Mouse (Mus musculus) layer of hippocampus, adult 18-20 months (tissue): ENCODE measurements around the gene Ank2. TPM values are rescaled to one million over a fixed set of nuclear protein-coding genes. Genes with fewer than 3 reads are reported as not detected.
"Not testable (repeated sequence)": the region's sequence is repeated elsewhere in the genome, so short reads cannot be mapped to it uniquely, and the experiment has no call there.

Experiments used
- DNase-seq, 2 experiments: peaks; one replicate each; pipeline ENCODE4 v3.0.0; 2022; ENCODE audit warnings: low spot score in 2 of 2
- total RNA-seq, 2 experiments: library from RNA; stranded (reverse); gene quantifications; 2 replicates each; pipeline ENCODE4 v1.2.3; 2021

Gene Ank2
- total RNA-seq, 2 experiments from 2014 or later = 699 to 719 TPM

- DNase-seq = no peak
These were observed 136.3 kb downstream of the Ank2 start for GRCm38 (mm10) chr3:127362611-127363393.

- no peak for DNase-seq
These were observed 137.3 kb downstream of the Ank2 start for GRCm38 (mm10) chr3:127361846-127362245.

- no peak for DNase-seq
These were observed 137.8 kb downstream of the Ank2 start for GRCm38 (mm10) chr3:127361384-127361783.

- no peak for DNase-seq
These were observed 143.9 kb downstream of the Ank2 start for GRCm38 (mm10) chr3:127355252-127355651.

- no peak for DNase-seq
These were observed 148.4 kb downstream of the Ank2 start for GRCm38 (mm10) chr3:127350602-127351362.

- no peak for DNase-seq
These were observed 150.2 kb downstream of the Ank2 start for GRCm38 (mm10) chr3:127348926-127349325.

GRCm38 (mm10) chr3:127345860-127346459 lies 153.2 kb downstream of the Ank2 start:
- no peak for DNase-seq

- no peak for DNase-seq
These were observed 157.8 kb downstream of the Ank2 start for GRCm38 (mm10) chr3:127341300-127341699.

GRCm38 (mm10) chr3:127334876-127335275 lies 164.3 kb downstream of the Ank2 start:
- DNase-seq = no peak

GRCm38 (mm10) chr3:127331562-127331961 lies 167.6 kb downstream of the Ank2 start:
- no peak for DNase-seq

- DNase-seq = peak in 1 of 2 experiments; percentile 42
These were observed 172.8 kb downstream of the Ank2 start for GRCm38 (mm10) chr3:127326355-127326754.

GRCm38 (mm10) chr3:127322870-127323269 lies 176.3 kb downstream of the Ank2 start:
- peak; percentile 22 to 77 for DNase-seq

- DNase-seq = no peak
These were observed 177.5 kb downstream of the Ank2 start for GRCm38 (mm10) chr3:127321645-127322044.

- not testable (repeated sequence) for DNase-seq
These were observed 178.1 kb downstream of the Ank2 start for GRCm38 (mm10) chr3:127321031-127321430.

GRCm38 (mm10) chr3:127320311-127320710 lies 178.8 kb downstream of the Ank2 start:
- no peak for DNase-seq

- no peak for DNase-seq
These were observed 181.5 kb downstream of the Ank2 start for GRCm38 (mm10) chr3:127317641-127318040.

GRCm38 (mm10) chr3:127316717-127317116 lies 182.4 kb downstream of the Ank2 start:
- DNase-seq = no peak

GRCm38 (mm10) chr3:127311521-127311920 lies 187.6 kb downstream of the Ank2 start:
- no peak for DNase-seq

GRCm38 (mm10) chr3:127310079-127310478 lies 189.1 kb downstream of the Ank2 start:
- no peak for DNase-seq

- DNase-seq = no peak
These were observed 195.1 kb downstream of the Ank2 start for GRCm38 (mm10) chr3:127303957-127304553.

- DNase-seq = no peak
These were observed 196.1 kb downstream of the Ank2 start for GRCm38 (mm10) chr3:127303041-127303440.

- no peak for DNase-seq
These were observed 198.4 kb downstream of the Ank2 start for GRCm38 (mm10) chr3:127300790-127301189.
